Mouse (Mus musculus) cortical plate, adult 2 months (tissue): Measurements from ENCODE around the gene Cdipt.

Experiments
- CTCF ChIP-seq: fragments of 200-500 bp; IDR thresholded peaks from 2 replicates; pipeline ENCODE4 v1.5.1; 2011; ENCODE audit warnings: mild to moderate bottlenecking, control low read depth, low read length; ENCODE audit not compliant: insufficient read depth; ENCODE audit errors: extremely low read depth
- POLR2A ChIP-seq: fragments of 200-500 bp; IDR thresholded peaks from 2 replicates; pipeline ENCODE4 v1.6.1; 2011; ENCODE audit warnings: mild to moderate bottlenecking, low read length, control low read depth; ENCODE audit not compliant: insufficient read depth; ENCODE audit errors: extremely low read depth

DNA sequence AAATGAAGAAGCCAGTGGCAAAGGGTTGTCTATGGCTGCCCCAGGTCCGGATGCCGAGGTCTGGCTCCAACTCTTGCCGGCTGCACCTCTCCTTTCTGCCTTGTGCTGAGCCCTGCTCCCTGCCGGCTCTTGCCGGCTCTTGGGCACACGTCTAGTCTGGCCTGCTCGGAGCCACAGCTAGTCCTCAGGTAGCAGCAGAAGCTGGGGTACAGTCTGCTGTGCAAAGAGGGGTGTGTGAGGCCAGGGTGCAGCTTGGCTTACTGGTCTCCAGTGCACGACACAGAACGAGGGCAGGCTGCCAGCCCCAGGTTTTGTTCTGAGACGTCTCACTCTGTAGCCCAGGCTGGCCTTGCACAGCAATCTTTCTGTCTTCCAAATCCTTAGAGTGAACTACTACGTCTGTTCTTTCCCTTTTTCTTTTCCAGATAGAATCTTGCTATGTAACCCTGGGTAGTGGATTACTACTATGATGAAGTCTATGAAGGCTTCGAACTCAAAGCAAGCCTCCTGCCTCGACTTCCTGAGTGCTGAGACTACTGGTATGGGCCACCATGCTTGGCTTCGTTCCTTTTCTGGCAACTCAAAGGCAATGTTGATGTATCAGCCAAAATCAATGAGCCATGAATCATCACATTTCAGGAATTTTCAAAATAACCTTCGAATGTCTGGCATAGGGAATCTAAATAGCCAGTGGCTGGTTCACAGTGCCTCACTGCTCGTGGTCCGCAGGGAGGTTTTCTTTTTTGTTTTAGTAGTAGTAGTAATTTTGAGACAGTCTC is 33.8 kb downstream of the Cdipt start:
- TF ChIP-seq POLR2A, result no peak
- no peak for TF ChIP-seq CTCF
